Mouse (Mus musculus) frontal cortex, postnatal 10 days (tissue): ENCODE measurements around the gene Eme1.
"Not testable (repeated sequence)": the region's sequence is repeated elsewhere in the genome, so short reads cannot be mapped to it uniquely, and the experiment has no call there.

Source experiments
- DNase-seq, 2 experiments: peaks; one replicate each; pipeline ENCODE4 v3.0.0; 2022; ENCODE audit warnings: low spot score in 2 of 2, mixed read lengths in 1 of 2

Gene Eme1

DNA sequence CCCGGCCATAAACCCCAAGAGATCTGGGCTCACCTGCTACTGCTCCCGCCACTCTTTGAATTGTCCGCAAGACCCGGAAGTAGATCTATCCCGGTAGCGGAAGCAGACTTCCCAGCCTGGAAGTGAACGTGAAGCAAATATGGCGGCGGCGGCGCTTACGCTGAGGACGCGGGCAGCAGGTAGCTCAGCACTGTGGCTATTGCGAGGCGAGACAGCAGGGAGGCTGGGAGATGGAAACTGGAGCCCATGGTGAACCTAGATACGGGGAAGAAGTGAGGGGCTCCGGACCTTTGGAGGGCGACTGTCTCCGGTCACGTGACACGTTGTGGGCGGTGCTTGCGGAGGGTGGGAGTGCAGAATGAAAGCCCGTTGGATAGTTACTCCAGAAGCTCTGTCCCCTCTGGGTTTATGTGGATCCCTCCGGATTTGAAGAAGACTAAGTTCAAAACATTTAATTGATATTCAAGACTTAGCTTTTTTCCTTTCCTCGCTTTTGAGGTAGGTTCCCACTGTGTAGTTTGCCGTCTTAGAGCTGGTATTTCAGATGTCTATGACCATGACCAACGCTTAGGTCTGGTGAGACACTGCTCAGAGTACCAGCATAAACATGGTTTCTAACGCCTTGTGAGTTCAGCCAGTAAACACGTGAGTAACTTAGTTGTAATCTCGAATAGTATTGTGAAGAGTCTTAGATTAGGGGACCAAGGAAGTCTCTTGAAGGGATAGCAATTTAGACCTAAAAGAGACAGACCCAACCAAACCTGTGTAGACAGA is at the start of gene Eme1, which contains the start of gene Mrpl27:
Gene Eme1, minus strand, starts transcription at position 302 of the 774 bp plus-strand sequence.
Gene Mrpl27, plus strand, starts transcription at position 105 of the 774 bp plus-strand sequence.
- peak in 1 of 2 experiments; percentile 80 for DNase-seq

DNA sequence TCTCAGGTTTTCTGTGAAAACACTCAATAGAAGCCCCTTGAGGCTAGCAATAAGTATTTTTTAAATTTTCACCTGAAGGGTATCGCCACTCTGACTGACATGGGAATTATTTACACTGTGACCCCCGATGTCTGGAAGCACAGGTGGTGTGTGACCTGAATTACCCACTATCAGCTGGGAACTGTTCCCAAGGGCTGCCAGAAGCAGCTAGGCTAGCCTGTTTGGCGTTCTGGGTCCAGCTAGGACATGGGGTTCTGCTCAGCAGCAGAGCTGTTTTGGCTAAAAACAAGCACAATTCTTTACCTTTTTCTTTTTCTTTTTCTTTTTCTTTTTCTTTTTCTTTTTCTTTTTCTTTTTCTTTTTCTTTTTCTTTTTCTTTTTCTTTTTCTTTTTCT is 48.4 kb upstream of the Eme1 start:
- DNase-seq: no peak

GRCm38 (mm10) chr11:94701401-94702215 is 47.8 kb upstream of the Eme1 start:
- DNase-seq: no peak

GRCm38 (mm10) chr11:94699399-94699798 is 45.6 kb upstream of the Eme1 start:
- DNase-seq: no peak

DNA sequence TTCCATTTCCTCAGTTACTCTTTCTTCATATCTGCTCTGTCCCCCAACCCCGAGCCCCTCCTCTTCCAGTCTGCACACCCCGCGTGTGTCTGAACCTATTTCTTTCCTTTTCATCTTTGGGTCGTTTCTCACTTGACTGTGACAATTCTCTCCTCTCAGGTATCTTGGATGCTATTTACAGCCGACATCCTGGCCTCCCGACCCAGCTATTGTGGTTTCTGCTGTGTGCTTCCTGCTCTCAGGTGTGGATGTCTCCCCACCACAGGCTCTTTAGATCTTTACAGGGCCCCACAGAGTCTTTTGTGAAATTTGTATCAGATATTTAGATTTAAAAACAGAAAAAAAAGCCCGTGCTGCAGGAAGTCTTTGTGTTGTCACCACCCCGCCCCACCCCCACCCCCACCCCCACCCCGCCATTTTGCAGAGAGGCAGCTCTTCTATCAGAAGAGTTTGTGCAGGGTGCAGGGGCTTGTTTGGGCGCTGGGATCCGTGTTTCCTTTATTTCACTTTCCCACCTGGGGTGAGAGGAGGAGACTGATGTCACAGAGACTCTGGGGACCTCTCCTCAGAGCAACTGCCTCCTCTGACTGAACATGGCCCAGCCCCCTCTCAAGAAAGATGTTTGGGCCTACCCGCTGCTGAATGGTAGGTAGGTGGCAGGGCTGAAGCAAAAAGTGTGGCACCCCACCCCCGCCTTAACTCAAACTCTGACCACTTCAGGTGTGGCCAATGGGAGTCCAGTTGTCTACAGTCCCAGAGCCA is 44.1 kb upstream of the Eme1 start:
- DNase-seq: no peak

DNA sequence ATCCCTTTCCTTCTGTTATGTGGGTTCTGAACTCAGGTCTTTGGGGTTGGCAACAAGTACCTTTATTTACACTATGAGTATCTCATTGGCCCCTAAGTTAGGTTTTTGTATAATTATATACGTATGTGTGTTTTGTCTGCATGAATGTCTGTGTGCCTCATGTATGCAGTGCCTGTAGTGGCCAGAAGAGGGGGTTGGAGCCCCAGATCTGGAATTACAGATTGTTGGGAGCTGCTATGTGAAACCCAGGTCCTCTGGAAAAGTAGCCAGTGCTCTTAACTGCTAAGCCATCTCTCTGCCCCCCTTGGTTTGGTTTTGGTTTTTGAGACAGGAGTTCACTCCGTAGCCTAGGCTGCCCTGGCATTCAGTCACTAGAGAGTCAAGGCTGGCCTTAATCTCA is 43.4 kb upstream of the Eme1 start:
- no peak for DNase-seq

- DNase-seq: no peak
These were observed 41.7 kb upstream of the Eme1 start for GRCm38 (mm10) chr11:94695508-94695907.

GRCm38 (mm10) chr11:94692502-94692901 is 38.7 kb upstream of the Eme1 start:
- not testable (repeated sequence) for DNase-seq

DNA sequence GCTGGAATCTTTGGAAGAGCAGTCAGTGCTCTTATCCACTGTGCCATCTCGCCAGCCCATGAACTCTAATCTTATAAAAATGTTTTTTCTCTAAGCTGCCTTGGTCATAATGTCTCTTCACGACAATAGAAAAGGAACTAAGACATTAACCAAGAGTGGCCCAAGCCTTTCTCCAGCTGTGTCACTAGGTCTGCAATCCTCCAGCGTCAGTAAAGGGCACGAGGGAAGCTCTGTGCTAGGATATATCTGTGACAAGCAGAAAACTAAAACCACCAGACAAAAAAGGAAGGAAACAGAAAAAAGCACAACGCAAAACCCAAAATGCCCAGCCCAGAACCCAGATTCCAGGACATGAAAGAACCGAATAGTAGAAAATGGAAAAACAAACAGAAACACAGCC is 33.4 kb upstream of the Eme1 start:
- no peak for DNase-seq

- DNase-seq: no peak
These were observed 28.7 kb upstream of the Eme1 start for GRCm38 (mm10) chr11:94682427-94682826.

DNA sequence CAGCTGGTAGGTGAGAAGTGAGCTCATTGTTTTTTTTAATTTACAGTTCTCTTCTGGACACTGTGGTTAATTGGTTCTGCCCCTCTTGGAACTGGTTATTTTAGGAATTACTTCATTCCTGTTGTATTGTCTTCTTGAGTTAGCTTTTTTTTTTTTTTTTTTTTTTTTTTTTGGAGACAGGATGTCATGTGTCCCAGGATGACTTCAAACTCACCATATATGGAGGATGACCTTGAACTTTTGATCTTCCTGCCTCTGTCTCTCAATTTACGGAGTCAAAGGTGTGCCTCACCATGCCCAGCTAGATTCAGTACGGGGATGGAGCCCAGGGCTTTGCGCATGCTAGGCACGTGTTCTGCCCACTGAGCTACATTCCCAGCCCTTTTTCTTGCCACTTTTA is 27.9 kb upstream of the Eme1 start:
- no peak for DNase-seq

- DNase-seq: no peak
These were observed 26.9 kb upstream of the Eme1 start for GRCm38 (mm10) chr11:94680639-94681038.

DNA sequence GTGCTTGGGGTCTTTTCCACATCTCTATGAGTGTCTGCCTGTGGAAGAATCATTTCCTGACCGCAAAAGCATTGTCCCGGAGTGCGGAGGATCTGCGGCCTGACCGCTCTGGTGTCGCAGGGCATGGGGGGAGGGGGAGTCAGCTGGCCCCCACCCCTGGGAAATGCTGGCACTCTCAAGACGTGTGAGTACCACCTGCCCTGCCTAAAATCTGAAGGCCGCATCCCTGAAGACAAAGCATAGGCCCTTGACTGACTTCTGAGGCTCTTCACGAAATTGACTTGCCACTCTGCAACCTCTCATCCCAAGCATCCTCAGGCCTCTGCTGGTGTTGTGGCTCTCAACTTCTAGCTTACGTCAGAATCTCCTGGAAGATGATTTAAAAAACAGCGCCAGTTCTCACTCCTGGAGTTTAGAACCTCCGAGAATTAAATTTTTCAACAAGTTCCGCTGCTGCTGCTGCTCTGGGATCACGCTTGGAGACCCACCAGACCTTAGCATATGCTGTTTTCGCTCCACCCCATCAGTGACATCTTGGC is 23.9 kb upstream of the Eme1 start:
- DNase-seq: no peak

DNA sequence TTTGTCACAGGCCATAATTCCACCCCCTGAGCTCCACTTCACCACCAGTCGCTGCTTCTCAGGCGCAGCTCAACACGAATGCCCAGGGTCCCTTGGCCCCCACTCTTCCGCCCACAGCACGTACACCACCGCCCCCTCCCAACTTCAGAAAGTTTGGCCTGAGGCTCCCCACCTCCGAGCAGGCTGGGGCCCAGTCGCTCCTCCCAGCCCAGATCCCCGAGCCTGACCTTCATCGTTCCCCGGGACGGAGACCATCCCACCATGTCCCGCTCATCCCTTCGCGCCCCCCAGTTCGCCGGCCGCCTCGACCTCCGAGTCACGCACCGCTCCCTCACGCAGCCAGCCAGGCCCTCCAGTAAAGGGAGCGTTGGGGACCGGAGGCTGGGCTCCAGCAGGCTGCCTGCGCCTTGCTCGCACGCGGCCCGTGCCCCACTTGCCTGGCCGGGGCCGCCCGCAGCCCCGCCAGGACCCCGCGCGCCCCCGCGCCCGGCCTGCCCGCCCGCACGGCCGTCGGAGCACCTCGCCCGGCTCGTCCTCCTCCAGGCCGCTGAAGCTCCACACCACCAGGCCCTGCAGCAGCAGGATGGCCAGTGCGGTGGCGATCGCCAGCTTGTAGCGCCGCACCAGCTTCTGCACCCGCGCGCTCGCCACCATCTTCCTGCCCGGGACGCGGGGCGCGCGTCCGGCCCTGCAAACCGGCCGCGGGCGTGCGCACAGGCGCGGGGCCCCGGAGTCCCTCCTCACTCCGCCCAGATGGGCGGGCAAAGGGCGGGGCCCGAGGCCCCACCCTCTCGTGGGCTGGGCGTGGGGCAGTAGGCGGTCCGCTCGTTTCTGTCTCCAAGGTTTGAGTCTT is 23.2 kb upstream of the Eme1 start, which contains the start of gene Xylt2:
Gene Xylt2, minus strand, starts transcription at position 762 of the 853 bp plus-strand sequence.
- DNase-seq: peak; percentile 85 to 90

DNA sequence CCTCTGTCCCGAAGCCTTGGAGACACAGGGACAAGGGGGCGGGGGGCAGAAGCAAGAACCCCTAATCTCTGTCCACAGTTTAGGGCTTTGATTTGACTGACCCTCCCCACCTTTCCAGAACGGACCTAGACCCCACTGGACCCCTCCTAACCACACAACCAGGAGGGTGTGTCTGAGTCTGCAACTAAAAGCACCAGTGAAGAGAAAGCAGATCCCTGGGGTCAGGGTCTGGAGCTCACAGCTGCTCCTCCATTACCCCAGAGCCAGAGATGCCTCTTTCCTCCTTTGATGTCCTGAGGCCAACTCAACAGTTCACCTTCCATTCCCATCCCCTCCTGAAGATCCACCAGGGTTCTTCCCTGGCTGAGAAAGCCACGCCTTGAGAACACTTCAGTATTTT is 22.5 kb upstream of the Eme1 start:
- DNase-seq: no peak

- DNase-seq: no peak
These were observed 21.7 kb upstream of the Eme1 start for GRCm38 (mm10) chr11:94675446-94675845.

DNA sequence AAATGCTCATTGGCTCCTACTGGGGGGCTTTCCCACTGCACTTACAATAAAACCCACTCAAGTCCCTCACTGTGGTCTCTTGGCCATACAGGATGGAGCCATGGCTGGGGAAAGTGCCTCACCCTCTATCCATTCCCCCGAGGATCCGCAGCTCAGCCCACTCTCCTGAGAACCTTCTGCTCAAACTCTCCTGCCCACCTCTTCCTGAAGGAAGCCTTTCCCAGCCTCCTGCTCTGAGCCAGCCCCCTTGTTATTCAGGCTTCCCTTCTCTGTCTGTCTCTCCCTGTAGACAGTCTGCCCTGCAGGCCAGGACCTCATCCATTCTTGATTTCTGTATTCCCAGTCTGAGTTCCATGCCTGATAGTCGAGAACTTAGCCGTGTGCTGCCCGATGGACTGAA is 21.2 kb upstream of the Eme1 start:
- DNase-seq: no peak

GRCm38 (mm10) chr11:94665281-94665680 is 11.5 kb upstream of the Eme1 start:
- no peak for DNase-seq

DNA sequence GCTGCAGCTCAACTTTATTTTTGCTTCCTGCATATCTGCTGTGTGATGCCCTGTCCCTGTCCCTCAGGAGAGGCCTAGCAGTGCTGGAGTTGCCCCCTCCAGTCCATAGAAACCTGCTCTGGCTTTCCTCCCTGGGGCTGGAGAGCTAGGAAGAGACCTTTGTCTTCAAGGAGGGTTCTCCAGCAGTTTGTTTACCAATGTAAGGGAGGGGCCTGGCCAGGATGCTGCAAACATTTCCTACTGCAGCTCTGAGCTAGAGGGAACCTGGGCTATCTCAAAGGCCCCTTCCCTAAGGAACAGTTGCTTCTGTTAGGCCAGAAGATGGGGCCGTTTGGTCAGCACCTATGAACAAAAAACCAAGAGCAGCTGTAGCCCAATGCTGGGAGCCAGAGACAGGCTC is 7.6 kb upstream of the Eme1 start:
- no peak for DNase-seq

DNA sequence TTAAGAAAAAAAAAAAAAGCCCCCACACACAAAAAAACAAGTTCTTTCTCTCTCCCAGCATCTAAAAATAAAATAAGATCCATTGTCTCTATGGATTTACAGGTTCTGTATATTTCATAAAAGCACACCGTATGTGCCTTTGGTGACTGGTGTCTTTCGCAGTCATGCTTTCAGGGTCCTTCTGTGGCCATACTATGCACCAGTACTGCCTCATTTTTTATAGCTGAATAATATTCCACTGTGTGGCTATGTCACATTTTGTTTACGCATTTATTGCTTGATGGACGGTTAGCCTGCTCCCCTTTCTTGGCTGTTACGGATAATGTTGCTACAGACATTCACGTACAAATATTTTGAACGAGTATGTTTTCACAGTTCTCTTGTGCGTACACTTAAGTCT is 791 bp downstream of the Eme1 start:
- DNase-seq: no peak

- DNase-seq: not testable (repeated sequence)
These were observed 2.5 kb downstream of the Eme1 start for GRCm38 (mm10) chr11:94651241-94651640.
